In the genomic region with DNA sequence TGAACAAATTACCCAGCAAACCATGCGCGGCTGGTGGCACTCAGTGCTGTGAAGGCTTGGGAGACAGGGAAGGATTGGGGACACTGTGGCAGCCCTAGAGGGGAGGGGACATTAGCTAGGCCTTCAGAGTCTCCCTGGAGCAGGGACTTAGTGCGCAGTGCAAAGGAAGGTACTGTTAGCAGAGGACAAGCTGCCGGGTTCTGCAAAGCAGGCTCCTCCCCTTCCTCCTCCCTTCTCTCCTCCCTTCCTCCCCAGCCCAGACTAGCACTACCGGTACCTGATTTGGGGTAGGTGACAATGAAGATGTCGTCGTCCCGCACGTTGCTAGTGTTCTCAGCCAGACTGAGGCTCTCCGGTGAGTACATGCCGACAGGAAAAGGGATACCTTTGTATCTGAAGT, we compare ENCODE assay signal across 8 mouse cellular contexts. TPM values are rescaled to one million over a fixed set of nuclear protein-coding genes. Genes with fewer than 3 reads are reported as not detected.
DNase-seq lines count a peak whose midpoint lies in the region; ATAC-seq and TF ChIP-seq lines count a peak whose summit lies in the region.

No protein-coding gene starts in this region.

- peak; percentile 71; the same call in 1 of the 2 replicates for TF ChIP-seq POLR2A in bone marrow, adult 2 months (IDR thresholded peaks at IDR 0.05; ENCODE audit: borderline replicate concordance, control insufficient read depth, low read depth, low read length)

- peak overlapping the region; percentile 38 for H3K4me3 ChIP-seq in kidney, embryonic 16.5 days (ENCODE audit: low read length)
- peak overlapping the region; percentile 72 for H3K4me3 ChIP-seq in bone marrow, adult 2 months (replicated peaks; ENCODE audit: control insufficient read depth, low read depth, low read length)
- peak overlapping the region; percentile 24 for H3K4me3 ChIP-seq in lung, postnatal 0 days (ENCODE audit: low read depth, low read length)
- no peak overlapping the region for H3K4me3 ChIP-seq in gastrocnemius, adult 2 months

- peak; percentile 21 for ATAC-seq in kidney, embryonic 16.5 days (ENCODE audit: low FRiP score, low TSS enrichment)
- peak; percentile 71 for ATAC-seq in granulocyte monocyte progenitor cell, adult 5-6 weeks (replicated peaks; ENCODE audit: poor library complexity, severe bottlenecking)
- peak; percentile 62 for ATAC-seq in lung, postnatal 0 days

- 36% methylated on average over 11 of the region's 11 CpGs for WGBS in kidney, embryonic 16.5 days
- WGBS in bone marrow, adult 2 months, result 10% methylated on average over 11 of the region's 11 CpGs
- WGBS in lung, postnatal 0 days, result 29% methylated on average over 11 of the region's 11 CpGs

- peak overlapping the region; percentile 56 for H3K9ac ChIP-seq in kidney, embryonic 16.5 days (replicated peaks; ENCODE audit: low read length)
- no peak overlapping the region for H3K9ac ChIP-seq in lung, postnatal 0 days (replicated peaks; ENCODE audit: low read depth)

- TF ChIP-seq CTCF in bone marrow, adult 2 months (IDR thresholded peaks at IDR 0.05; ENCODE audit: control insufficient read depth, insufficient read depth, low read length), result no peak
- TF ChIP-seq CTCF in lung, postnatal 0 days (IDR thresholded peaks at IDR 0.05), result no peak
- TF ChIP-seq CTCF in gastrocnemius, adult 2 months (IDR thresholded peaks at IDR 0.05), result no peak

- no peaks in the 10 kb centered on the region; the same call in 1 of the 2 replicates for H3K9me3 ChIP-seq in kidney, embryonic 16.5 days (ENCODE audit: low read length)
- no peaks in the 10 kb centered on the region for H3K9me3 ChIP-seq in lung, postnatal 0 days (ENCODE audit: low read length)

- no peaks in the 10 kb centered on the region for H3K27me3 ChIP-seq in kidney, embryonic 16.5 days (ENCODE audit: insufficient read depth, low read length)
- no peaks in the 10 kb centered on the region for H3K27me3 ChIP-seq in lung, postnatal 0 days (replicated peaks; ENCODE audit: insufficient read depth, low read length)

- peak overlapping the region; percentile 53 for H3K4me2 ChIP-seq in kidney, embryonic 16.5 days (replicated peaks; ENCODE audit: low read depth, low read length)
- peak overlapping the region; percentile 48 for H3K4me2 ChIP-seq in lung, postnatal 0 days (replicated peaks; ENCODE audit: low read depth, low read length)

- TF ChIP-seq EP300 in lung, postnatal 0 days (IDR thresholded peaks at IDR 0.05), result no peak

- 0 out of 2 replicates have a peak, but pooled peaks cover 8% of the 10 kb centered on the region for H3K4me1 ChIP-seq in kidney, embryonic 16.5 days (ENCODE audit: insufficient read depth, low read length)
- H3K4me1 ChIP-seq in bone marrow, adult 2 months (ENCODE audit: control insufficient read depth, insufficient read depth, low read length), result peaks cover 4% of the 10 kb centered on the region; the same call in 1 of the 2 replicates
- no peaks in the 10 kb centered on the region for H3K4me1 ChIP-seq in lung, postnatal 0 days (ENCODE audit: insufficient read depth, low read depth, low read length)

- DNase-seq in kidney, postnatal 36 days, result no peak
- peak; percentile 64 for DNase-seq in lung, postnatal 0 days (ENCODE audit: low spot score)
- DNase-seq in thymus, postnatal 10 days (ENCODE audit: low spot score in 2 of 2), result peak; percentile 42 to 47
- no peak for DNase-seq in gastrocnemius, adult 2 months
- no peak for DNase-seq in adrenal gland, postnatal 4 days (ENCODE audit: low spot score in 2 of 2)

- intact Hi-C loops in gastrocnemius, adult 2 months (cut with DNase I), result loop anchor here (5.0 kb wide), 1 partner anchor 271 kb away; no protein-coding TSS in a partner anchor

- no peaks in the 10 kb centered on the region for H3K36me3 ChIP-seq in kidney, embryonic 16.5 days (ENCODE audit: insufficient read depth, low read length)
- H3K36me3 ChIP-seq in lung, postnatal 0 days (ENCODE audit: insufficient read depth, low read length), result no peaks in the 10 kb centered on the region

- H3K27ac ChIP-seq in kidney, embryonic 16.5 days (ENCODE audit: low read length), result no peak overlapping the region
- H3K27ac ChIP-seq in bone marrow, adult 2 months (ENCODE audit: control insufficient read depth, insufficient read depth, low read depth, low read length, poor library complexity), result peak overlapping the region; percentile 54
- no peak overlapping the region for H3K27ac ChIP-seq in lung, postnatal 0 days (ENCODE audit: low read length)
- H3K27ac ChIP-seq in gastrocnemius, adult 2 months, result no peak overlapping the region

RNA-seq across cellular contexts. Expression of a gene that starts 16.2 kb away (rescaled TPM):
- not detected in 2 replicates for polyA plus RNA-seq in kidney, embryonic 16.5 days (2015; fragmentation: Nextera tagmentation; extraction: Ambion mirVana)
- polyA plus RNA-seq in bone marrow, adult 2 months (2011; ENCODE audit: insufficient read depth, insufficient read length, low replicate concordance, missing spikeins), result not detected in 2 replicates
- total RNA-seq in granulocyte monocyte progenitor cell, adult 5-6 weeks (2014; fragmentation: Nextera tagmentation), result not detected in 2 replicates
- total RNA-seq in granulocyte monocyte progenitor cell, adult 5-6 weeks (2017), result not detected in 2 replicates
- not detected in 2 replicates for polyA plus RNA-seq in lung, postnatal 0 days (2015; fragmentation: Nextera tagmentation; extraction: Ambion mirVana)
- total RNA-seq in gastrocnemius, adult 2 months (2021), result not detected
- not detected for total RNA-seq in adrenal gland, postnatal 4 days (2021)

RNA-seq across cellular contexts. Expression of a gene that starts 20.8 kb away (rescaled TPM):
- 1.1 and 1.2 TPM in 2 replicates for polyA plus RNA-seq in kidney, embryonic 16.5 days (2015; fragmentation: Nextera tagmentation; extraction: Ambion mirVana)
- polyA plus RNA-seq in bone marrow, adult 2 months (2011; ENCODE audit: insufficient read depth, insufficient read length, low replicate concordance, missing spikeins), result 1.1 TPM in 1 of 2 replicates, not detected in the other
- total RNA-seq in granulocyte monocyte progenitor cell, adult 5-6 weeks (2014; fragmentation: Nextera tagmentation), result 0.34 and 0.90 TPM in 2 replicates
- 0.39 and 0.77 TPM in 2 replicates for total RNA-seq in granulocyte monocyte progenitor cell, adult 5-6 weeks (2017)
- 1.7 and 2.3 TPM in 2 replicates for polyA plus RNA-seq in lung, postnatal 0 days (2015; fragmentation: Nextera tagmentation; extraction: Ambion mirVana)
- total RNA-seq in gastrocnemius, adult 2 months (2021), result under 1 TPM; 0.08 to 0.31 TPM
- under 1 TPM; 0.45 to 0.62 TPM for total RNA-seq in adrenal gland, postnatal 4 days (2021)

RNA-seq across cellular contexts. Expression of a gene that starts 24.0 kb away (rescaled TPM):
- polyA plus RNA-seq in kidney, embryonic 16.5 days (2015; fragmentation: Nextera tagmentation; extraction: Ambion mirVana), result 36.2 and 36.7 TPM in 2 replicates
- 12.9 and 24.4 TPM in 2 replicates for polyA plus RNA-seq in bone marrow, adult 2 months (2011; ENCODE audit: insufficient read depth, insufficient read length, low replicate concordance, missing spikeins)
- total RNA-seq in granulocyte monocyte progenitor cell, adult 5-6 weeks (2014; fragmentation: Nextera tagmentation), result 14.9 and 26.4 TPM in 2 replicates
- 10.0 and 10.6 TPM in 2 replicates for total RNA-seq in granulocyte monocyte progenitor cell, adult 5-6 weeks (2017)
- 17.9 and 18.2 TPM in 2 replicates for polyA plus RNA-seq in lung, postnatal 0 days (2015; fragmentation: Nextera tagmentation; extraction: Ambion mirVana)
- 10 to 100 TPM; 14.4 to 15.8 TPM for total RNA-seq in gastrocnemius, adult 2 months (2021)
- total RNA-seq in adrenal gland, postnatal 4 days (2021), result 10 to 100 TPM; 30.1 to 33.3 TPM

RNA-seq across cellular contexts. Expression of a gene that starts 26.5 kb away (rescaled TPM):
- polyA plus RNA-seq in kidney, embryonic 16.5 days (2015; fragmentation: Nextera tagmentation; extraction: Ambion mirVana), result 1,042 and 1,047 TPM in 2 replicates
- polyA plus RNA-seq in bone marrow, adult 2 months (2011; ENCODE audit: insufficient read depth, insufficient read length, low replicate concordance, missing spikeins), result 845 and 916 TPM in 2 replicates
- total RNA-seq in granulocyte monocyte progenitor cell, adult 5-6 weeks (2014; fragmentation: Nextera tagmentation), result 2,165 and 2,847 TPM in 2 replicates
- total RNA-seq in granulocyte monocyte progenitor cell, adult 5-6 weeks (2017), result 1,831 and 2,021 TPM in 2 replicates
- polyA plus RNA-seq in lung, postnatal 0 days (2015; fragmentation: Nextera tagmentation; extraction: Ambion mirVana), result 720 and 782 TPM in 2 replicates
- total RNA-seq in gastrocnemius, adult 2 months (2021), result 100 to 1,000 TPM; 451 to 508 TPM
- 1,000 to 10,000 TPM; 1,215 to 1,230 TPM for total RNA-seq in adrenal gland, postnatal 4 days (2021)

RNA-seq across cellular contexts. Expression of a gene that starts 36.9 kb away (rescaled TPM):
- polyA plus RNA-seq in kidney, embryonic 16.5 days (2015; fragmentation: Nextera tagmentation; extraction: Ambion mirVana), result 4.1 and 4.3 TPM in 2 replicates
- 8.6 and 19.3 TPM in 2 replicates for polyA plus RNA-seq in bone marrow, adult 2 months (2011; ENCODE audit: insufficient read depth, insufficient read length, low replicate concordance, missing spikeins)
- 1.7 and 3.1 TPM in 2 replicates for total RNA-seq in granulocyte monocyte progenitor cell, adult 5-6 weeks (2014; fragmentation: Nextera tagmentation)
- 4.0 and 6.3 TPM in 2 replicates for total RNA-seq in granulocyte monocyte progenitor cell, adult 5-6 weeks (2017)
- 6.8 and 9.4 TPM in 2 replicates for polyA plus RNA-seq in lung, postnatal 0 days (2015; fragmentation: Nextera tagmentation; extraction: Ambion mirVana)
- total RNA-seq in gastrocnemius, adult 2 months (2021), result 100 to 1,000 TPM in 1 of 2 experiments, 1 to 10 TPM in 1; 8.8 to 105 TPM
- total RNA-seq in adrenal gland, postnatal 4 days (2021), result 100 to 1,000 TPM; 101 to 129 TPM

Comparison
In these comparisons a context has a peak if more than half of its experiments do, and no peak if none do; other contexts are left out.
1. ATAC-seq: peak in every context shown above with its lines; median percentile 71 in granulocyte monocyte progenitor cell, adult 5-6 weeks; 62 in lung, postnatal 0 days; 21 in kidney, embryonic 16.5 days.
2. DNase-seq: peak in lung, postnatal 0 days (single experiment) and thymus, postnatal 10 days (2 of 2); none in kidney, postnatal 36 days (0 of 2), gastrocnemius, adult 2 months (single experiment) and adrenal gland, postnatal 4 days (0 of 2).